Mouse (Mus musculus): ENCODE data around the gene Tmem101. TPM values are rescaled to one million over a fixed set of nuclear protein-coding genes. Genes with fewer than 3 reads are reported as not detected.
A peak's percentile ranks its signal among the peaks of the same experiment; 100 is the strongest.

The Tmem101 gene
- polyA plus RNA-seq, 1 experiment from 2014 or later: 25.0 TPM

DNA sequence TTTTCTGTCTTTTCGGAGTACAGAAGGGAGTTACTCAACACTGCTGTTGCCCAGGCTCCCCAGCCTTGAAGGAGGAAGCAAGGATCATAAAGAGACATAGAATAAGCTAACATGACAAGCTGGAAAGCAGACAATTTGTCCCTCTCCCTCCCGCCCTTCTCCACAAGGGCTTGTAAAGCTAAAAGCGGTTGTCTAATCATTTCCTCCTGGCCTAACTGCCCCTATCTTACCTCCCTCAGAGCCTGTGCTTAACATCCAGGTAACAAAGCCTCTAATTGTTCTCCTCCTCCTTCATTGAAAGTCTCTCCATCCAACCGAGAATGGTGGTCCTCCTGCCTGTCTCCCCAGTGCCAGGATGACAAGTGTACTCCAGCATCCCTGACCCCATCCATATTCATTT lies 34.6 kb upstream of the Tmem101 start:
- no peaks in the 10 kb centered on the region for H3K27me3 ChIP-seq (ENCODE audit: insufficient read depth, low read length)
- peak overlapping the region; percentile 86 for H3K4me2 ChIP-seq (ENCODE audit: low read length)
- WGBS: 46% methylated on average over 4 of the region's 4 CpGs
- no peak for ATAC-seq (replicated peaks; ENCODE audit: low FRiP score, low read depth)
- DNase-seq (ENCODE audit: low spot score): no peak
- no peak overlapping the region for H3K27ac ChIP-seq
- TF ChIP-seq CTCF (IDR thresholded peaks at IDR 0.05; ENCODE audit: low read depth): no peak
- no peaks in the 10 kb centered on the region for H3K9me3 ChIP-seq (replicated peaks; ENCODE audit: low read length)
- H3K4me1 ChIP-seq (replicated peaks; ENCODE audit: insufficient read depth, low read length): peaks cover 15% of the 10 kb centered on the region; the same call in 1 of the 2 replicates
- peaks cover 15% of the 10 kb centered on the region for H3K36me3 ChIP-seq (ENCODE audit: insufficient read depth, low read length)
- peak overlapping the region; percentile 69; the same call in 1 of the 2 replicates for H3K9ac ChIP-seq (ENCODE audit: low read depth, low read length)
- no peak overlapping the region for H3K4me3 ChIP-seq (replicated peaks; ENCODE audit: low read depth, low read length)

- Histone ChIP-seq H3K36me3 (ENCODE audit: insufficient read depth, low read length) (peaks cover 6% of the 10 kb centered on the region; the same call in 1 of the 2 replicates), H3K27me3 (ENCODE audit: insufficient read depth, low read length) (no peaks in the 10 kb centered on the region), H3K4me2 (ENCODE audit: low read length) (peak within 1 kb of the TSS; percentile 86), H3K27ac (peak within 1 kb of the TSS; percentile 75), H3K9ac (ENCODE audit: low read depth, low read length) (peak within 1 kb of the TSS; percentile 69), H3K4me3 (replicated peaks; ENCODE audit: low read depth, low read length) (peak within 1 kb of the TSS; percentile 61), H3K9me3 (replicated peaks; ENCODE audit: low read length) (no peaks in the 10 kb centered on the region), H3K4me1 (replicated peaks; ENCODE audit: insufficient read depth, low read length) (peaks cover 16% of the 10 kb centered on the region; the same call in 1 of the 2 replicates)
- DNase-seq (ENCODE audit: low spot score) (peak; percentile 95), ATAC-seq (replicated peaks; ENCODE audit: low FRiP score, low read depth) (peak; percentile 85)
- WGBS: 1% methylated on average over 50 of the region's 50 CpGs
- no peak for TF ChIP-seq CTCF (IDR thresholded peaks at IDR 0.05; ENCODE audit: low read depth)
Measured at GRCm38 (mm10) chr11:102189461-102190436, 33.5 kb upstream of the Tmem101 start, which contains the start of gene G6pc3. Gene G6pc3, plus strand, starts transcription at chr11:102189620.

DNA sequence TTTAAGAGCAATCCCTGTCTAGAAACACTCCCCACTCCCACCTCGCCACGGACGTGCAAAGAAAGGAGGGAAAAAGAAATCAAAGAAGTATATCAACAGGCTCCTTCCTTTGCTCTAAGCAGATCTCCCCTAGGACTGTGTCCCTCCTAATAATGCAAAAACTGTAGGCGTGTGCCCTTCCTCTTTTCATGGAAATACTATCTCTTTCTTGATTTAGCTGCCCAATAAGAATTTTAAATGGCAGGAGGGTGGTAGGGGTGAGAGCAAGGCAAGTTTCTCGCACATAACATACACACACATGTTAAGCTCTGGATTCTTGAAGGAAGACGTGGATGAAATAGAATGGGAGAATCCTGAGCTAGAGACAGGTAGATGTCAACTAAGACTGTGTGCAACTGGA lies 32.8 kb upstream of the Tmem101 start:
- Histone ChIP-seq H3K4me3 (replicated peaks; ENCODE audit: low read depth, low read length) (peak overlapping the region; percentile 61), H3K4me2 (ENCODE audit: low read length) (peak overlapping the region; percentile 86), H3K27me3 (ENCODE audit: insufficient read depth, low read length) (no peaks in the 10 kb centered on the region), H3K27ac (peak overlapping the region; percentile 42; the same call in 1 of the 2 replicates), H3K9ac (ENCODE audit: low read depth, low read length) (no peak overlapping the region), H3K4me1 (replicated peaks; ENCODE audit: insufficient read depth, low read length) (peaks cover 16% of the 10 kb centered on the region; the same call in 1 of the 2 replicates), H3K9me3 (replicated peaks; ENCODE audit: low read length) (no peaks in the 10 kb centered on the region), H3K36me3 (ENCODE audit: insufficient read depth, low read length) (peaks cover 6% of the 10 kb centered on the region; the same call in 1 of the 2 replicates)
- no peak for TF ChIP-seq CTCF (IDR thresholded peaks at IDR 0.05; ENCODE audit: low read depth)
- ATAC-seq (replicated peaks; ENCODE audit: low FRiP score, low read depth) (no peak), DNase-seq (ENCODE audit: low spot score) (no peak)
- 66% methylated on average over 6 of the region's 6 CpGs for WGBS

GRCm38 (mm10) chr11:102186235-102186634 lies 30.0 kb upstream of the Tmem101 start:
- no peak overlapping the region for H3K27ac ChIP-seq
- no peaks in the 10 kb centered on the region for H3K36me3 ChIP-seq (ENCODE audit: insufficient read depth, low read length)
- no peak overlapping the region for H3K9ac ChIP-seq (ENCODE audit: low read depth, low read length)
- no peaks in the 10 kb centered on the region for H3K9me3 ChIP-seq (replicated peaks; ENCODE audit: low read length)
- H3K4me2 ChIP-seq (ENCODE audit: low read length): no peak overlapping the region
- TF ChIP-seq CTCF (IDR thresholded peaks at IDR 0.05; ENCODE audit: low read depth): no peak
- no peaks in the 10 kb centered on the region for H3K27me3 ChIP-seq (ENCODE audit: insufficient read depth, low read length)
- WGBS: 71% methylated on average over 1 of the region's 1 CpGs
- ATAC-seq (replicated peaks; ENCODE audit: low FRiP score, low read depth): no peak
- H3K4me3 ChIP-seq (replicated peaks; ENCODE audit: low read depth, low read length): no peak overlapping the region
- peaks cover 16% of the 10 kb centered on the region; the same call in 1 of the 2 replicates for H3K4me1 ChIP-seq (replicated peaks; ENCODE audit: insufficient read depth, low read length)
- no peak for DNase-seq (ENCODE audit: low spot score)

DNA sequence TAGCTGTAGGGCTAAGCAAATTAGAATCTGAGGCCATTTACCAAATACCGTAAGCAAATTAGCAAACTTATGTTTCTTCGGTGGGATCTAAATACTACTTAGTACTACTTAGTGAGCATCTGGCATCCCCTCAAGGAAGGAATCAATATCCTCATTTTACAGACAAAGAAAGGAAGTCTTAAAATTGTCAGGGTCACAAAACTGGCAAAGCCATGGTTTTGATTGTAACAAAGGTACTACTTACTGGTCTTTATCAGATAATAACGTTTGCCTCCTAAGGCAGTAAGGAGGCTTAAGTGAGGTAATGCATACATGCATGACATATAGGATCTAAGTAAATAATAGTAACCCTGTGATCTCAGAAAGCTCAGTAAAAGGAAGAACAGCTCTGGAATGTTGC lies 29.5 kb upstream of the Tmem101 start:
- WGBS: 45% methylated on average over 3 of the region's 3 CpGs
- DNase-seq (ENCODE audit: low spot score) (no peak), ATAC-seq (replicated peaks; ENCODE audit: low FRiP score, low read depth) (no peak)
- no peaks in the 10 kb centered on the region for H3K9me3 ChIP-seq (replicated peaks; ENCODE audit: low read length)
- H3K4me1 ChIP-seq (replicated peaks; ENCODE audit: insufficient read depth, low read length): peaks cover 12% of the 10 kb centered on the region; the same call in 1 of the 2 replicates
- peak overlapping the region; percentile 89; the same call in 1 of the 2 replicates for H3K9ac ChIP-seq (ENCODE audit: low read depth, low read length)
- no peaks in the 10 kb centered on the region for H3K36me3 ChIP-seq (ENCODE audit: insufficient read depth, low read length)
- peak overlapping the region; percentile 93 for H3K27ac ChIP-seq
- no peaks in the 10 kb centered on the region for H3K27me3 ChIP-seq (ENCODE audit: insufficient read depth, low read length)
- no peak for TF ChIP-seq CTCF (IDR thresholded peaks at IDR 0.05; ENCODE audit: low read depth)
- H3K4me2 ChIP-seq (ENCODE audit: low read length): peak overlapping the region; percentile 82
- H3K4me3 ChIP-seq (replicated peaks; ENCODE audit: low read depth, low read length): peak overlapping the region; percentile 87

Measured in kidney, postnatal 0 days (tissue).